Mouse (Mus musculus): ENCODE results near the gene Atpaf2.

DNA sequence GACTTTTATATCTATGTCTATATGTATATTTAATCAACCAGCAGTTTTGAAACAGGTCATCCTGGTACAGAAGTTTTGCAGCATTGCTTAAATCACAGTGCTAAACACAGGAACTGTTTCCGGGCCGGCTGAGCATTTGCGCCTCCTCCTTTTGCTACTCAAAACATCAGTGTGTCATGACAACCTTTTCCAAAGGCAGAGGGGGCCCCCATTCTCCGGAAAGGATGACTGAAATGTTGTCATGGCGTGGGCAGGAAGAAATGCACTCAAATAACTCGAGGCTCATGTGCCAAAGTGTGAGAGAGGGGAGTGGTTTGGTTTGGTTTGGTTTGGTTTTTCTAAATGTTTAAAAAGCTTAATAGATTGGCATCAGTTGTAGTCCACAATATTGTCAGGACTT is 24.6 kb upstream of the Atpaf2 start:
- TF ChIP-seq EP300 (optimal IDR thresholded peaks at IDR 0.05) (no peak), CTCF (IDR thresholded peaks at IDR 0.05; ENCODE audit: low read depth) (no peak)
